Mouse (Mus musculus): ENCODE results near the gene Mettl23.

DNA sequence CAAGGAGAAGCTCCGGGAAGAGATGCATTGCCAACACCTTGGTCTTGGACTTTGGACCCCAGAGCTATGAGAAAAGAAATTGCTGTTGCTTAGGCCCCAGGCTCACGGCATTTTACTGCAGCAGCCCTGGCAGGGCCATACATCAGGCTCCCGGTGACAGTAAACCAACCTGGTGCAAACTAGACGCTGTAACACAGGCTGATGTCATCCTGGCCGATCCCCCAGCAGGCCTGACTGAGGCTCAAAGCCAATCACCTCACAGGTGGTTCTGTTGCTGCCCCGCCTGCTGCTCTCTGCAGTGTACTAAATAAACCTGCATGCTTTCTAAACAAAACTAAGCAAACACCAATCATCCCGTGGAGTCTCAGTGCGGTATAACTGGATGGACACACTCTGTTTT lies 24.4 kb upstream of the Mettl23 start:
- no peak for TF ChIP-seq POLR2A (IDR thresholded peaks at IDR 0.05; ENCODE audit: control insufficient read depth, low read depth, low read length)
- no peak for TF ChIP-seq CTCF (IDR thresholded peaks at IDR 0.05; ENCODE audit: control insufficient read depth, insufficient read depth, insufficient replicate concordance, low read depth, low read length)
